Comparison of ENCODE assay signal across 24 mouse cellular contexts in genomic region chr11:119496147-119496546, GRCm38 (mm10). TPM values are rescaled to one million over a fixed set of nuclear protein-coding genes. Genes with fewer than 3 reads are reported as not detected.
A peak's percentile ranks its signal among the peaks of the same experiment; 100 is the strongest.
DNase-seq lines count a peak whose midpoint lies in the region; ATAC-seq lines count a peak whose summit lies in the region.
"Had no signal": no experiment of that assay in that cellular context is flagged by ENCODE, and none has a peak within 500 bp of the region (broad histone marks: within the 10 kb centered on the region; RNA-seq: fewer than 3 reads in every experiment).

No protein-coding gene starts in this region.

- intact Hi-C loops in left cerebral cortex, postnatal 4 days (cut with DNase I): no loop called here
- intact Hi-C loops in left cerebral cortex, postnatal 36 days (cut with DNase I): no loop called here

- H3K4me3 ChIP-seq in midbrain, embryonic 15.5 days: no peak overlapping the region
- H3K4me3 ChIP-seq in midbrain, embryonic 10.5 days: no peak overlapping the region
- H3K4me3 ChIP-seq: embryonic facial prominence, embryonic 10.5 days; heart, embryonic 10.5 days; hindbrain, embryonic 10.5 days; intestine, embryonic 15.5 days; limb, embryonic 15.5 days; midbrain, embryonic 13.5 days; neural tube, embryonic 12.5 days had no signal

- H3K9me3 ChIP-seq in midbrain, embryonic 15.5 days: no peaks in the 10 kb centered on the region
- no peaks in the 10 kb centered on the region for H3K9me3 ChIP-seq in midbrain, embryonic 10.5 days (replicated peaks)
- H3K9me3 ChIP-seq: embryonic facial prominence, embryonic 10.5 days; heart, embryonic 10.5 days; hindbrain, embryonic 10.5 days; intestine, embryonic 15.5 days; limb, embryonic 15.5 days; midbrain, embryonic 13.5 days; neural tube, embryonic 12.5 days had no signal

- H3K27ac ChIP-seq in midbrain, embryonic 15.5 days: no peak overlapping the region
- no peak overlapping the region for H3K27ac ChIP-seq in midbrain, embryonic 10.5 days (replicated peaks)
- H3K27ac ChIP-seq: embryonic facial prominence, embryonic 10.5 days; heart, embryonic 10.5 days; hindbrain, embryonic 10.5 days; intestine, embryonic 15.5 days; limb, embryonic 15.5 days; liver, embryonic 14.5 days; midbrain, embryonic 13.5 days; neural tube, embryonic 12.5 days had no signal

- 93% methylated on average over 5 of the region's 5 CpGs for WGBS in midbrain, embryonic 15.5 days
- WGBS in midbrain, embryonic 10.5 days: 95% methylated on average over 5 of the region's 5 CpGs

- DNase-seq in cerebellum, adult 9-11 months: peak; percentile 14
- DNase-seq in left cerebral cortex, postnatal 4 days: peak; percentile 34
- no peak for DNase-seq in left cerebral cortex, postnatal 36 days (ENCODE audit: low spot score in 2 of 2)
- DNase-seq in layer of hippocampus, postnatal 10 days (ENCODE audit: low spot score in 2 of 2): peak; percentile 64 to 65
- no peak for DNase-seq in midbrain, embryonic 10.5 days (ENCODE audit: low spot score)
- DNase-seq: adrenal gland, adult 8-10 months; kidney, adult 8-10 months; kidney, postnatal 10 days; lung, embryonic 14.5 days; right cerebral cortex, postnatal 25 days; spleen, adult 18-20 months had no signal

- no peaks in the 10 kb centered on the region; the same call in 1 of the 2 replicates for H3K36me3 ChIP-seq in midbrain, embryonic 15.5 days (replicated peaks)
- peaks cover 60% of the 10 kb centered on the region for H3K36me3 ChIP-seq in midbrain, embryonic 10.5 days

- H3K4me2 ChIP-seq in midbrain, embryonic 15.5 days: no peak overlapping the region
- H3K4me2 ChIP-seq: intestine, embryonic 15.5 days; limb, embryonic 15.5 days; lung, embryonic 14.5 days; midbrain, embryonic 13.5 days; neural tube, embryonic 12.5 days had no signal

- H3K27me3 ChIP-seq in midbrain, embryonic 15.5 days (replicated peaks): no peaks in the 10 kb centered on the region
- no peaks in the 10 kb centered on the region for H3K27me3 ChIP-seq in midbrain, embryonic 10.5 days (ENCODE audit: low read depth, poor library complexity, severe bottlenecking)
- H3K27me3 ChIP-seq: intestine, embryonic 15.5 days; limb, embryonic 15.5 days; midbrain, embryonic 13.5 days; neural tube, embryonic 12.5 days had no signal

- ATAC-seq in cerebellum, adult (ENCODE audit: insufficient number of reproducible peaks, low FRiP score, low TSS enrichment): no peak
- no peak for ATAC-seq in midbrain, embryonic 15.5 days (replicated peaks)
- ATAC-seq: forebrain, embryonic 16.5 days; hindbrain, embryonic 16.5 days; intestine, embryonic 15.5 days; midbrain, embryonic 13.5 days had no signal

- H3K9ac ChIP-seq in midbrain, embryonic 15.5 days: no peak overlapping the region
- H3K9ac ChIP-seq: intestine, embryonic 15.5 days; limb, embryonic 15.5 days; liver, embryonic 14.5 days; lung, embryonic 14.5 days; midbrain, embryonic 13.5 days; neural tube, embryonic 12.5 days had no signal

- H3K4me1 ChIP-seq in midbrain, embryonic 15.5 days: peaks cover 24% of the 10 kb centered on the region
- H3K4me1 ChIP-seq in midbrain, embryonic 10.5 days: peaks cover 22% of the 10 kb centered on the region

RNA-seq across cellular contexts. Expression of gene Endov, which starts 5.0 kb away (rescaled TPM):
- 10 to 100 TPM; 28.8 to 29.1 TPM for total RNA-seq in left cerebral cortex, postnatal 4 days (2021)
- 10 to 100 TPM; 30.6 to 31.0 TPM for total RNA-seq in left cerebral cortex, postnatal 36 days (2021)
- 10 to 100 TPM; 24.8 to 29.6 TPM for total RNA-seq in layer of hippocampus, postnatal 10 days (2021)
- polyA plus RNA-seq in midbrain, embryonic 15.5 days (2015; fragmentation: Nextera tagmentation; extraction: Ambion mirVana): 20.7 and 22.2 TPM in 2 replicates
- polyA plus RNA-seq in midbrain, embryonic 10.5 days (2016; fragmentation: Nextera tagmentation; extraction: Ambion mirVana): 21.6 and 27.6 TPM in 2 replicates

RNA-seq across cellular contexts. Expression of gene Nptx1, which starts 51.4 kb away (rescaled TPM):
- 10 to 100 TPM; 15.7 to 19.7 TPM for total RNA-seq in left cerebral cortex, postnatal 4 days (2021)
- 100 to 1,000 TPM; 240 to 248 TPM for total RNA-seq in left cerebral cortex, postnatal 36 days (2021)
- total RNA-seq in layer of hippocampus, postnatal 10 days (2021): 100 to 1,000 TPM; 146 to 173 TPM
- polyA plus RNA-seq in midbrain, embryonic 15.5 days (2015; fragmentation: Nextera tagmentation; extraction: Ambion mirVana): 13.6 and 13.7 TPM in 2 replicates
- 1.1 and 1.6 TPM in 2 replicates for polyA plus RNA-seq in midbrain, embryonic 10.5 days (2016; fragmentation: Nextera tagmentation; extraction: Ambion mirVana)
- total RNA-seq: megakaryocyte, adult 5-6 weeks had no signal
- polyA plus RNA-seq: liver, embryonic 14.5 days had no signal

Comparison
In these comparisons a context has a peak if more than half of its experiments do, and no peak if none do; other contexts are left out.
1. DNase-seq: peak in cerebellum, adult 9-11 months (single experiment), left cerebral cortex, postnatal 4 days (single experiment) and layer of hippocampus, postnatal 10 days (2 of 2); none in left cerebral cortex, postnatal 36 days (0 of 2) and midbrain, embryonic 10.5 days (single experiment).
2. RNA of gene Nptx1, which starts 51.4 kb away (total RNA-seq): 240 to 248 TPM in left cerebral cortex, postnatal 36 days and 146 to 173 TPM in layer of hippocampus, postnatal 10 days; 15.7 to 19.7 TPM in left cerebral cortex, postnatal 4 days; every median in the first group is over 4 times any median in the second.